Mouse (Mus musculus): ENCODE results near the gene Polr2f.

DNA sequence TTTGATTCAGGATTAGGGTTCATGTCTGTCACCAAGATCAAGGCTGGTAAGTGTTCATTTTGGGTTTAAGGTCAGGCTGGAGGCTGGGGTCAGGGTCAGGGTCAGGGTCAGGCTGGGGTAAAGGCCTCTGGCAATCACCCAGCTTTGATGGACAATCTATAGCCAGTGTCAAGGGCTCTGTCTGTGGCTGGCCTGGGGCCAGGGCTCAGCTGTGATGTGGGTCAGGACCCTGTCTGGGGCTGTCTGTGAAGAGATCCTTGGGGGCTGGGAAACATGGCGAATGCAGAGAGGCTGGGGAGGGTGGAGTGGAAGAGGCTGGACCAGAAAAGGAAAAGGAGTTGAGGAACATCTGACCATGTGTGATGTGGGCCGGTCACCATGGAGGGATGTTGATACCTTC lies 54.1 kb downstream of the Polr2f start:
- TF ChIP-seq MAX (IDR thresholded peaks at IDR 0.05) (no peak), CTCF (IDR thresholded peaks at IDR 0.05; ENCODE audit: control insufficient read depth, insufficient read depth, insufficient read length) (no peak), USF1 (IDR thresholded peaks at IDR 0.05; ENCODE audit: low read depth) (no peak)
